Mouse (Mus musculus) small intestine, adult 2 months (tissue): Measurements from ENCODE around the gene Cpsf2. TPM values are rescaled to one million over a fixed set of nuclear protein-coding genes. Genes with fewer than 3 reads are reported as not detected.

ENCODE experiments used
- H3K27ac ChIP-seq: fragments of 200-500 bp; 2 replicates; pipeline ENCODE4 v1.5.1; 2012; ENCODE audit warnings: low read depth, low read length, control low read depth, inconsistent platforms; ENCODE audit not compliant: insufficient read depth
- H3K27me3 ChIP-seq: fragments of 200-500 bp; 2 replicates; pipeline ENCODE4 v1.6.1; 2012; ENCODE audit warnings: mild to moderate bottlenecking, moderate library complexity, low read length, inconsistent platforms; ENCODE audit not compliant: control insufficient read depth, insufficient read depth
- H3K36me3 ChIP-seq: fragments of 200-500 bp; 2 replicates; pipeline ENCODE4 v1.6.1; 2012; ENCODE audit warnings: mild to moderate bottlenecking, low read length, control low read depth, inconsistent platforms; ENCODE audit not compliant: control insufficient read depth, insufficient read depth
- H3K4me1 ChIP-seq: fragments of 200-500 bp; 2 replicates; pipeline ENCODE4 v1.6.1; 2012; ENCODE audit warnings: low read length, inconsistent platforms, mixed read lengths; ENCODE audit not compliant: control insufficient read depth, insufficient read depth, insufficient read length
- H3K4me3 ChIP-seq: fragments of 200-500 bp; 2 replicates; pipeline ENCODE4 v1.5.1; 2012; ENCODE audit warnings: low read depth, mild to moderate bottlenecking, control low read depth, inconsistent platforms, low read length, moderate library complexity
- CTCF ChIP-seq: fragments of 200-500 bp; IDR thresholded peaks from 2 replicates; pipeline ENCODE4 v1.5.1; 2012; ENCODE audit warnings: low read depth, mild to moderate bottlenecking, control low read depth, inconsistent platforms, low read length, moderate library complexity, mixed read lengths; ENCODE audit not compliant: insufficient replicate concordance, insufficient read length; ENCODE audit errors: extremely low read depth
- POLR2A ChIP-seq: fragments of 200-500 bp; IDR thresholded peaks from 2 replicates; pipeline ENCODE4 v1.6.1; 2012; ENCODE audit warnings: low read depth, mild to moderate bottlenecking, control low read depth, inconsistent platforms, low read length, moderate library complexity
- WGBS: fragments of 180-500 bp; shearing (Covaris S2); methylation state at CpG from one replicate; pipeline ENCODE4 v1.1.7; 2018; 5-methylcytosine and 5-hydroxymethylcytosine counted together
- polyA plus RNA-seq: library from polyadenylated mRNA; depleted of rRNA; stranded (reverse); fragments of >200 nt; gene quantifications from 2 replicates; pipeline ENCODE4 v1.2.3, GENCODE M21; 2012

Cpsf2 gene
- polyA plus RNA-seq, 1 experiment = 1.2 TPM

GRCm38 (mm10) chr12:101980266-101980665, 4.5 kb downstream of the Cpsf2 start:
- H3K27me3 ChIP-seq = no peaks in the 10 kb centered on the region
- H3K4me1 ChIP-seq = peaks cover 5% of the 10 kb centered on the region; the same call in 1 of the 2 replicates
- TF ChIP-seq POLR2A (no peak), CTCF (no peak)
- WGBS = 55% methylated on average over 5 of the region's 5 CpGs
- H3K27ac ChIP-seq = no peak overlapping the region
- H3K36me3 ChIP-seq = peaks cover 25% of the 10 kb centered on the region
- H3K4me3 ChIP-seq = no peak overlapping the region

- TF ChIP-seq CTCF (no peak), POLR2A (no peak)
- peaks cover 29% of the 10 kb centered on the region for H3K36me3 ChIP-seq
- 49% methylated on average over 2 of the region's 2 CpGs for WGBS
- H3K4me3 ChIP-seq = no peak overlapping the region
- no peaks in the 10 kb centered on the region for H3K27me3 ChIP-seq
- no peak overlapping the region for H3K27ac ChIP-seq
- peaks cover 5% of the 10 kb centered on the region; the same call in 1 of the 2 replicates for H3K4me1 ChIP-seq
Measured at GRCm38 (mm10) chr12:101981559-101981958, 5.8 kb downstream of the Cpsf2 start.

GRCm38 (mm10) chr12:101982977-101983376, 7.2 kb downstream of the Cpsf2 start:
- Histone ChIP-seq H3K4me1 (no peaks in the 10 kb centered on the region; the same call in 1 of the 2 replicates), H3K36me3 (peaks cover 39% of the 10 kb centered on the region), H3K4me3 (no peak overlapping the region), H3K27ac (no peak overlapping the region), H3K27me3 (no peaks in the 10 kb centered on the region)
- TF ChIP-seq POLR2A (no peak), CTCF (no peak)
- 94% methylated on average over 9 of the region's 9 CpGs for WGBS

GRCm38 (mm10) chr12:101985110-101985509, 9.3 kb downstream of the Cpsf2 start:
- Histone ChIP-seq H3K4me3 (no peak overlapping the region), H3K36me3 (peaks cover 50% of the 10 kb centered on the region), H3K4me1 (no peaks in the 10 kb centered on the region; the same call in 1 of the 2 replicates), H3K27me3 (no peaks in the 10 kb centered on the region), H3K27ac (no peak overlapping the region)
- TF ChIP-seq POLR2A (no peak), CTCF (no peak)
- WGBS = 47% methylated on average over 3 of the region's 3 CpGs

GRCm38 (mm10) chr12:101987659-101988058, 11.9 kb downstream of the Cpsf2 start:
- peaks cover 64% of the 10 kb centered on the region for H3K36me3 ChIP-seq
- WGBS = 89% methylated on average over 6 of the region's 6 CpGs

GRCm38 (mm10) chr12:101994576-101995467, 19.0 kb downstream of the Cpsf2 start:
- Histone ChIP-seq H3K4me1 (no peaks in the 10 kb centered on the region), H3K36me3 (peaks cover 69% of the 10 kb centered on the region), H3K27me3 (no peaks in the 10 kb centered on the region), H3K4me3 (no peak overlapping the region), H3K27ac (no peak overlapping the region; the same call in 1 of the 2 replicates)
- TF ChIP-seq POLR2A = no peak
- no peak for TF ChIP-seq CTCF
- 91% methylated on average over 8 of the region's 8 CpGs for WGBS

More at GRCm38 (mm10) chr12:101987659-101988058, 11.9 kb downstream of the Cpsf2 start:
- no peak overlapping the region for H3K27ac ChIP-seq
- H3K4me1 ChIP-seq = no peaks in the 10 kb centered on the region
- TF ChIP-seq CTCF = no peak
- no peak overlapping the region for H3K4me3 ChIP-seq
- no peaks in the 10 kb centered on the region for H3K27me3 ChIP-seq

- Histone ChIP-seq H3K36me3 (peaks cover 72% of the 10 kb centered on the region), H3K27ac (no peak overlapping the region), H3K4me3 (no peak overlapping the region), H3K27me3 (no peaks in the 10 kb centered on the region), H3K4me1 (no peaks in the 10 kb centered on the region)
- TF ChIP-seq CTCF (no peak), POLR2A (no peak)
- 84% methylated on average over 5 of the region's 5 CpGs for WGBS
Measured at GRCm38 (mm10) chr12:101998929-101999328, 23.1 kb downstream of the Cpsf2 start.
